Mouse (Mus musculus) lung, embryonic 14.5 days (tissue): ENCODE measurements at regions not wholly inside any gene's neighbourhood (a gene's known extent, or its start where the extent isn't known, plus 50 kb on each side); places are given as distances from the start of the nearest gene placed in this dataset.

ENCODE experiments used
- ATAC-seq: fragments of 200-750 bp; cut with Nextera tagmentation; 2 replicates; pipeline ENCODE4 v1.8.0; 2017; ENCODE audit warnings: mild to moderate bottlenecking, moderate TSS enrichment, moderate library complexity; ENCODE audit not compliant: insufficient read depth
- DNase-seq: peaks from one replicate; pipeline ENCODE4 v3.0.0-alpha.2; 2015
- H3K27ac ChIP-seq: fragments of 300-500 bp; sonication (generic); 2 replicates; pipeline ENCODE4 v1.5.1; 2014; ENCODE audit warnings: low read depth, mild to moderate bottlenecking, moderate library complexity
- H3K27me3 ChIP-seq: fragments of 300-500 bp; sonication (generic); 2 replicates; pipeline ENCODE4 v1.6.1; 2014; ENCODE audit warnings: low read length, control low read depth; ENCODE audit not compliant: insufficient read depth
- H3K36me3 ChIP-seq: fragments of 300-500 bp; sonication (generic); 2 replicates; pipeline ENCODE4 v1.6.1; 2014; ENCODE audit warnings: control low read depth; ENCODE audit not compliant: insufficient read depth
- H3K4me1 ChIP-seq: fragments of 300-500 bp; sonication (generic); 2 replicates; pipeline ENCODE4 v1.6.1; 2014; ENCODE audit warnings: antibody characterized with exemption, control low read depth; ENCODE audit not compliant: insufficient read depth
- H3K4me2 ChIP-seq: fragments of 300-500 bp; sonication (generic); 2 replicates; pipeline ENCODE4 v1.6.1; 2014; ENCODE audit warnings: mild to moderate bottlenecking
- H3K4me3 ChIP-seq: fragments of 300-500 bp; sonication (generic); 2 replicates; pipeline ENCODE4 v1.5.1; 2014; ENCODE audit warnings: low read depth, low read length
- H3K9ac ChIP-seq: fragments of 300-500 bp; sonication (generic); 2 replicates; pipeline ENCODE4 v1.6.1; 2014
- H3K9me3 ChIP-seq: fragments of 300-500 bp; sonication (generic); 2 replicates; pipeline ENCODE4 v1.6.1; 2016; ENCODE audit warnings: low read depth, low read length, control low read depth
- CTCF ChIP-seq: IDR thresholded peaks from 2 replicates; pipeline ENCODE4 v1.5.1; 2016; ENCODE audit warnings: antibody characterized with exemption, low read depth
- WGBS: fragments of 180-500 bp; shearing (Covaris S2); extraction: QIAGEN DNeasy Blood & Tissue Kit; methylation state at CpG from one replicate; pipeline ENCODE4 v1.1.7; 2014; 5-methylcytosine and 5-hydroxymethylcytosine counted together

DNA sequence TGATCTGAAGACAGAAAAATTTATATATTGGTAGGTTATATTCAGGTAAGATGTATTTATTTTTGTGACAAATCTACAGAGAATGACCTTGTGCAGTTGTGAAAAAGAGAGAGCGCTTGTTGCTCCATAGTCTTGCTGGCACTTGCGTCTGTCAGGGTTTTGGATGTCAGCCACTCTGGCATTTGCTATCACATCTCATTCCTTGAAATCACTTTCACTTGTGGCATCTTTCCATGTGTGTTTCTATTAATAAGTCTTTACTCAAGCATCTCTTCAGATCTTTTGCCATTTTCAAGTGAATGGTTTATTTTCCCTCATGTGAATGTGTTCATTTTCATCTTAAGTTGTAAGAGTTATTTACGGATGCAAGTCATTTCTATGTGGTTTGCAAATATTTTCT is 709.4 kb upstream of the Tenm3 start:
- ATAC-seq (no peak), DNase-seq (peak; percentile 67)
- H3K27ac ChIP-seq: no peak overlapping the region
- no peak overlapping the region for H3K4me3 ChIP-seq
- no peak overlapping the region for H3K9ac ChIP-seq
- no peaks in the 10 kb centered on the region for H3K27me3 ChIP-seq
- H3K4me2 ChIP-seq: no peak overlapping the region
- no peak for TF ChIP-seq CTCF
- no peaks in the 10 kb centered on the region for H3K4me1 ChIP-seq
- no peaks in the 10 kb centered on the region for H3K9me3 ChIP-seq
- 60% methylated on average over 3 of the region's 3 CpGs for WGBS
- no peaks in the 10 kb centered on the region for H3K36me3 ChIP-seq

GRCm38 (mm10) chr8:49543321-49543720 is 699.6 kb upstream of the Tenm3 start:
- no peak for ATAC-seq
- Histone ChIP-seq H3K4me1 (no peaks in the 10 kb centered on the region), H3K36me3 (no peaks in the 10 kb centered on the region), H3K27ac (no peak overlapping the region), H3K27me3 (no peaks in the 10 kb centered on the region), H3K4me2 (no peak overlapping the region), H3K9me3 (no peaks in the 10 kb centered on the region), H3K4me3 (no peak overlapping the region), H3K9ac (no peak overlapping the region)
- DNase-seq: no peak
- 65% methylated on average over 4 of the region's 4 CpGs for WGBS
- TF ChIP-seq CTCF: no peak

GRCm38 (mm10) chr8:49541337-49541736 is 697.6 kb upstream of the Tenm3 start:
- ATAC-seq: no peak
- Histone ChIP-seq H3K9me3 (no peaks in the 10 kb centered on the region), H3K36me3 (no peaks in the 10 kb centered on the region), H3K4me2 (no peak overlapping the region), H3K9ac (no peak overlapping the region), H3K4me1 (no peaks in the 10 kb centered on the region), H3K27me3 (no peaks in the 10 kb centered on the region), H3K4me3 (no peak overlapping the region), H3K27ac (no peak overlapping the region)
- 63% methylated on average over 5 of the region's 5 CpGs for WGBS
- TF ChIP-seq CTCF: no peak
- no peak for DNase-seq

GRCm38 (mm10) chr8:49533412-49534351 is 689.9 kb upstream of the Tenm3 start:
- no peak overlapping the region for H3K27ac ChIP-seq
- H3K4me3 ChIP-seq: no peak overlapping the region
- H3K9me3 ChIP-seq: no peaks in the 10 kb centered on the region
- H3K27me3 ChIP-seq: no peaks in the 10 kb centered on the region
- 80% methylated on average over 5 of the region's 5 CpGs for WGBS
- DNase-seq (no peak), ATAC-seq (no peak)
- no peaks in the 10 kb centered on the region for H3K4me1 ChIP-seq
- H3K36me3 ChIP-seq: no peaks in the 10 kb centered on the region
- TF ChIP-seq CTCF: no peak
- H3K4me2 ChIP-seq: no peak overlapping the region
- H3K9ac ChIP-seq: no peak overlapping the region

DNA sequence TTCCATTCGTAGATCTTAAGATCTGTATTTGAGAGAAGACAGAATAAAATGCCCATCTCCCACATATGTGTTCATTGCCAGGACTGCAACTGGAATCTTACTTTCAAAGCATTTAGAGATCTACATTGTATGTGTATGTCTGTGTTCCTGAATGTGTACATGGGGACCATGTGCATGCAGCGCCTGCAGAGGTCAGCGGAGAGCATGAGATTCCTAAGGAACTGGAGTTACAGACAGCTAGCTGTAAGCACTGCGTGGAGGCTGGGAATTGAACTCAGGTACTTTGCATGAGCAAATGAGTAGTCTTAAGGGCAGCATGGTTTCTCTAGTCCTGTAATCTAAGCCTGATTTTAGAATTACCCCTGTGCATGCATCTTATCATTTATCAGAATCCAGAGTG is 685.5 kb upstream of the Tenm3 start:
- DNase-seq (peak; percentile 47), ATAC-seq (no peak)
- Histone ChIP-seq H3K27ac (no peak overlapping the region), H3K4me1 (no peaks in the 10 kb centered on the region), H3K36me3 (no peaks in the 10 kb centered on the region), H3K27me3 (no peaks in the 10 kb centered on the region), H3K4me2 (no peak overlapping the region), H3K9me3 (no peaks in the 10 kb centered on the region), H3K9ac (no peak overlapping the region), H3K4me3 (no peak overlapping the region)
- 68% methylated on average over 4 of the region's 4 CpGs for WGBS
- peak; percentile 48 for TF ChIP-seq CTCF

DNA sequence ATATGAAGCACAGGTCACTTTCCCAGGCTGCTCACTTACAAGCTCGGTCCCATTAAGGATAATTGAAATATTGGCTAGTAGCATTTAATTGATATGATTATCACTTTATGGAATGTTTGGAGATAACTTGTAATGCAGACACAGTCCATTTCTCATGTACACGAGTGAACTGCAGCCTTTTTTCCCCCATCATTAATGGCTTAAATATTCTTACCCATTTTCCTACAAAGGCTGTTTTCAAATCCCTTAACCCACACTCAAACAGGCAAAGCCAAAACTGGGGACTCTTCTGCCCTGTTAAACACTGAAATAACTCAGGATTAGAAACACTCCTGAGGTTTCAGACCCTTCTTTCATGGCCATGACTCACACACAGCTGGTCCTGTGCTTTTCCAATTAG is 649.2 kb upstream of the Tenm3 start:
- H3K4me1 ChIP-seq: no peaks in the 10 kb centered on the region
- H3K9ac ChIP-seq: no peak overlapping the region
- no peaks in the 10 kb centered on the region for H3K27me3 ChIP-seq
- H3K27ac ChIP-seq: no peak overlapping the region
- H3K9me3 ChIP-seq: no peaks in the 10 kb centered on the region
- DNase-seq (no peak), ATAC-seq (no peak)
- no peak for TF ChIP-seq CTCF
- H3K4me3 ChIP-seq: no peak overlapping the region
- WGBS: 49% methylated on average over 2 of the region's 2 CpGs
- no peak overlapping the region for H3K4me2 ChIP-seq
- no peaks in the 10 kb centered on the region for H3K36me3 ChIP-seq

GRCm38 (mm10) chr8:49485284-49485683 is 641.5 kb upstream of the Tenm3 start:
- TF ChIP-seq CTCF: no peak
- no peak for ATAC-seq
- Histone ChIP-seq H3K4me1 (no peaks in the 10 kb centered on the region), H3K36me3 (no peaks in the 10 kb centered on the region), H3K4me3 (no peak overlapping the region), H3K9ac (no peak overlapping the region), H3K27me3 (no peaks in the 10 kb centered on the region), H3K27ac (no peak overlapping the region), H3K4me2 (no peak overlapping the region), H3K9me3 (no peaks in the 10 kb centered on the region)
- 75% methylated on average over 4 of the region's 4 CpGs for WGBS
- DNase-seq: no peak
